ENCODE assay signal across 8 mouse cellular contexts in genomic region chr7:64373830-64374562, GRCm38 (mm10). TPM values are rescaled to one million over a fixed set of nuclear protein-coding genes. Genes with fewer than 3 reads are reported as not detected.
DNase-seq lines count a peak whose midpoint lies in the region; ATAC-seq and TF ChIP-seq lines count a peak whose summit lies in the region.

TSS of gene Fan1 (minus strand) at chr7:64374095.

- peak within 1 kb of the TSS; percentile 63 for H3K4me3 ChIP-seq in cortical plate, adult 2 months (ENCODE audit: insufficient read depth, low read length)

- peak within 1 kb of the TSS; percentile 55 for H3K27ac ChIP-seq in cortical plate, adult 2 months (ENCODE audit: insufficient read depth, low read length)

- peak; percentile 86 for TF ChIP-seq POLR2A in cortical plate, adult 2 months (IDR thresholded peaks at IDR 0.05; ENCODE audit: extremely low read depth, insufficient read depth, low read length)

- peak; percentile 100 for ATAC-seq in megakaryocyte, adult 5-6 weeks (ENCODE audit: poor library complexity, severe bottlenecking)

- peak; percentile 83 for DNase-seq in adipocyte (ENCODE audit: low spot score)
- DNase-seq in gastrocnemius, adult 8-10 months (ENCODE audit: low spot score in 2 of 2) = peak; percentile 80 to 83
- DNase-seq in hindlimb bud, embryonic 11.5 days (ENCODE audit: extremely low spot score, low read depth, low spot score) = peak; percentile 74
- DNase-seq in left cerebral cortex, adult 8-10 months (ENCODE audit: low spot score in 2 of 2) = peak; percentile 79 to 89
- DNase-seq in right cerebral cortex, adult 18-20 months = peak; percentile 87
- DNase-seq in urinary bladder, adult 2 months (ENCODE audit: low spot score) = peak; percentile 77

- peaks cover 2% of the 10 kb centered on the region; the same call in 1 of the 2 replicates for H3K4me1 ChIP-seq in cortical plate, adult 2 months (ENCODE audit: control insufficient read depth, insufficient read depth, low read length)

- no peak for TF ChIP-seq CTCF in cortical plate, adult 2 months (IDR thresholded peaks at IDR 0.05; ENCODE audit: extremely low read depth, insufficient read depth, low read length)

RNA-seq across cellular contexts. Expression of gene Fan1, which starts in this region (rescaled TPM):
- 4.1 and 4.3 TPM in 2 replicates for polyA plus RNA-seq in cortical plate, adult 2 months (2012; rRNA removed)
- 10 to 100 TPM in 1 of 4 experiments, 1 to 10 TPM in 3; 7.4 to 11.7 (median 8.5) TPM for total RNA-seq in gastrocnemius, adult 8-10 months (2022)
- 10 to 100 TPM; 13.0 to 13.6 (median 13.3) TPM for total RNA-seq in left cerebral cortex, adult 8-10 months (2022)
- 1.2 and 2.0 TPM in 2 replicates for total RNA-seq in megakaryocyte, adult 5-6 weeks (2015)
- 3.0 and 3.3 TPM in 2 replicates for total RNA-seq in megakaryocyte, adult 5-6 weeks (2017)
- 3.7 and 4.4 TPM in 2 replicates for polyA plus RNA-seq in urinary bladder, adult 2 months (2012; rRNA removed)

Comparison
In these comparisons a context has a peak if more than half of its experiments do, and no peak if none do; other contexts are left out.
1. Peak in every context shown above with its lines: DNase-seq, ATAC-seq, H3K4me3 ChIP-seq and H3K27ac ChIP-seq.